Mouse (Mus musculus) heart, postnatal 0 days (tissue): ENCODE data around the gene Sohlh2. TPM values are rescaled to one million over a fixed set of nuclear protein-coding genes. Genes with fewer than 3 reads are reported as not detected.

ENCODE experiments used
- ATAC-seq: fragments of 200-750 bp; cut with Nextera tagmentation; 2 replicates; pipeline ENCODE4 v1.8.0; 2017; ENCODE audit warnings: low read depth, moderate number of reproducible peaks, moderate library complexity; ENCODE audit not compliant: insufficient read depth
- DNase-seq: peaks from one replicate; pipeline ENCODE4 v3.0.0-alpha.2; 2016; ENCODE audit warnings: low spot score
- H3K27ac ChIP-seq: fragments of 300-500 bp; sonication (generic); 2 replicates; pipeline ENCODE4 v1.5.1; 2014; ENCODE audit warnings: low read depth, mild to moderate bottlenecking
- H3K27me3 ChIP-seq: fragments of 300-500 bp; sonication (generic); 2 replicates; pipeline ENCODE4 v1.6.1; 2014; ENCODE audit warnings: low read length, mixed read lengths; ENCODE audit not compliant: control insufficient read depth, insufficient read depth
- H3K36me3 ChIP-seq: fragments of 300-500 bp; sonication (generic); replicated peaks from 2 replicates; pipeline ENCODE4 v1.6.1; 2014; ENCODE audit warnings: low read length, mixed read lengths; ENCODE audit not compliant: control insufficient read depth, insufficient read depth
- H3K4me1 ChIP-seq: fragments of 300-500 bp; sonication (generic); 2 replicates; pipeline ENCODE4 v1.6.1; 2014; ENCODE audit warnings: antibody characterized with exemption; ENCODE audit not compliant: control insufficient read depth, insufficient read depth
- H3K4me2 ChIP-seq: fragments of 300-500 bp; sonication (generic); 2 replicates; pipeline ENCODE4 v1.6.1; 2014; ENCODE audit warnings: low read depth, mild to moderate bottlenecking, low read length, moderate library complexity
- H3K4me3 ChIP-seq: fragments of 300-500 bp; sonication (generic); 2 replicates; pipeline ENCODE4 v1.5.1; 2014; ENCODE audit warnings: low read depth, low read length
- H3K9ac ChIP-seq: fragments of 300-500 bp; sonication (generic); replicated peaks from 2 replicates; pipeline ENCODE4 v1.6.1; 2014; ENCODE audit warnings: low read depth, low read length, mixed read lengths
- H3K9me3 ChIP-seq: fragments of 300-500 bp; sonication (generic); replicated peaks from 2 replicates; pipeline ENCODE4 v1.6.1; 2016; ENCODE audit warnings: low read length; ENCODE audit not compliant: control insufficient read depth
- CTCF ChIP-seq: IDR thresholded peaks from 2 replicates; pipeline ENCODE4 v1.5.1; 2016; ENCODE audit warnings: antibody characterized with exemption, control low read depth, low read depth
- EP300 ChIP-seq: IDR thresholded peaks from 2 replicates; pipeline ENCODE4 v1.6.1; 2016; ENCODE audit warnings: antibody characterized with exemption, low read depth
- WGBS: fragments of 180-500 bp; shearing (Covaris S2); extraction: QIAGEN DNeasy Blood & Tissue Kit; methylation state at CpG from one replicate; pipeline ENCODE4 v1.1.7; 2014; 5-methylcytosine and 5-hydroxymethylcytosine counted together
- polyA plus RNA-seq: library from polyadenylated mRNA; unstranded; fragments of >200 nt; fragmentation: Nextera tagmentation; extraction: Ambion mirVana; gene quantifications from 2 replicates; pipeline ENCODE4 v1.2.1, GENCODE M21; 2015
- total RNA-seq: library from RNA; depleted of rRNA; stranded (reverse); fragments of >200 nt; gene quantifications from 2 replicates; pipeline ENCODE4 v1.2.3, GENCODE M21; 2014; ENCODE audit warnings: low replicate concordance

Gene Sohlh2
- total and polyA plus RNA-seq, 2 experiments from 2014 or later, result not detected

GRCm38 (mm10) chr3:55226501-55227213 lies 44.8 kb downstream of the Sohlh2 start:
- ATAC-seq (no peak), DNase-seq (no peak)
- Histone ChIP-seq H3K9me3 (peaks cover 5% of the 10 kb centered on the region; the same call in 1 of the 2 replicates), H3K4me1 (no peaks in the 10 kb centered on the region), H3K36me3 (no peaks in the 10 kb centered on the region), H3K27me3 (no peaks in the 10 kb centered on the region), H3K4me3 (no peak overlapping the region), H3K4me2 (no peak overlapping the region), H3K9ac (no peak overlapping the region), H3K27ac (no peak overlapping the region)
- WGBS, result 39% methylated on average over 18 of the region's 18 CpGs
- TF ChIP-seq EP300, result no peak
- TF ChIP-seq CTCF, result no peak

DNA sequence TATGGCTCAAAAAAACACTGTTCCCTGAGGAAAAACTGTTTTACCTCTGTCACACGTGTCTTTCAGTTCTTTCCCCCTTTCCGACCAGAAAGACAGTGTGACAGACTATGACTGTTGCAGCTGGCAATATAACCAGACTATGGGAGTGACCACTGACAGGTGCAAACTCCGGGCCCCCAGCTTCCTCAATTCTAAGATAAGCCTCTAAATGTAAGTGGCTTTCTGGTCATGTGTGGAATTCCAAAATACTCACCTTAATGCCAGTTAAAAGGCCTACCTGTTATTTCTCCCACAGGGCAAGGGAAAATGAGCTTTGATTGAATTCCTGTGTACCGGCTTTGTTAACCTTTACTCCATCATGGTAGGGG lies 45.4 kb downstream of the Sohlh2 start:
- no peak for ATAC-seq
- 51% methylated on average over 4 of the region's 4 CpGs for WGBS
- H3K4me1 ChIP-seq, result no peaks in the 10 kb centered on the region

GRCm38 (mm10) chr3:55241730-55242421 lies 60.0 kb downstream of the Sohlh2 start, which contains the start of gene Dclk1:
Gene Dclk1 (plus strand): TSS chr3:55242364.
- 36% methylated on average over 10 of the region's 10 CpGs for WGBS
- H3K4me1 ChIP-seq, result peaks cover 16% of the 10 kb centered on the region
- peak within 1 kb of the TSS; percentile 55 for H3K9ac ChIP-seq
- peak within 1 kb of the TSS; percentile 57 for H3K4me3 ChIP-seq
- no peak for DNase-seq
- TF ChIP-seq EP300 (no peak), CTCF (no peak)
- H3K27ac ChIP-seq, result peak within 1 kb of the TSS; percentile 34; the same call in 1 of the 2 replicates
- peak within 1 kb of the TSS; percentile 88 for H3K4me2 ChIP-seq
- no peaks in the 10 kb centered on the region for H3K9me3 ChIP-seq
- no peaks in the 10 kb centered on the region for H3K36me3 ChIP-seq
- ATAC-seq, result peak; percentile 49; the same call in 1 of the 2 replicates
- peaks cover 24% of the 10 kb centered on the region for H3K27me3 ChIP-seq

More for the DNA sequence above, 45.4 kb downstream of the Sohlh2 start:
- Histone ChIP-seq H3K27me3 (no peaks in the 10 kb centered on the region), H3K27ac (no peak overlapping the region), H3K4me2 (no peak overlapping the region), H3K9ac (no peak overlapping the region), H3K36me3 (no peaks in the 10 kb centered on the region), H3K9me3 (peaks cover 5% of the 10 kb centered on the region; the same call in 1 of the 2 replicates), H3K4me3 (no peak overlapping the region)
- TF ChIP-seq CTCF (no peak), EP300 (no peak)
- no peak for DNase-seq

- H3K27ac ChIP-seq, result peak overlapping the region; percentile 34; the same call in 1 of the 2 replicates
- TF ChIP-seq EP300 (no peak), CTCF (peak; percentile 9; the same call in 1 of the 2 replicates)
- peak overlapping the region; percentile 57 for H3K4me3 ChIP-seq
- peaks cover 16% of the 10 kb centered on the region for H3K4me1 ChIP-seq
- peak; percentile 69 for ATAC-seq
- peak overlapping the region; percentile 88 for H3K4me2 ChIP-seq
- H3K9me3 ChIP-seq, result no peaks in the 10 kb centered on the region
- no peaks in the 10 kb centered on the region for H3K36me3 ChIP-seq
- peak overlapping the region; percentile 55 for H3K9ac ChIP-seq
- peak; percentile 19 for DNase-seq
- WGBS, result under 1% methylated on average over 35 of the region's 45 CpGs
- peaks cover 24% of the 10 kb centered on the region for H3K27me3 ChIP-seq
Measured at GRCm38 (mm10) chr3:55242422-55243055, 60.7 kb downstream of the Sohlh2 start.

DNA sequence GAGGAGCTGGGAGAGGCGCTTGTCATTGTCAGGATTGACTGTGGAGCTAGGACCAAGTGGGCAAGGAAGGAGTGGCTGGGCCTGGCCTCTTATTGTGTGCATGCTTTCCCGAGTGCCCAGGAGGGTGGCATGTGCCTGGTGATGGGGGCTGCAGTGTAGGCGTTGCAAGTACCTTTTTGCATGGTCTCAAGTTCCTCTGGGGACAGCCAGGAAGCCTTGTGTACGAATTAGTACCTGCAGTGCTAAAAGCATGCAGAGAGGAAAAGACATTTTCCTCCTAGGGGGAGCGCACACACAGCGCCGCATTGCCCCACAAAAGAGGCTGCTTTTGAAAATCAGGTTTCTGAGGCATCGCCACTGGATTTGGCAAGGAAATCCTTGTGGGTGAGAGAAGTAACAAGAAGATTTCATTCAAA lies 61.2 kb downstream of the Sohlh2 start:
- Histone ChIP-seq H3K9ac (peak overlapping the region; percentile 55; the same call in 1 of the 2 replicates), H3K27ac (no peak overlapping the region), H3K36me3 (no peaks in the 10 kb centered on the region), H3K4me2 (peak overlapping the region; percentile 88), H3K4me1 (peaks cover 16% of the 10 kb centered on the region), H3K9me3 (no peaks in the 10 kb centered on the region), H3K4me3 (peak overlapping the region; percentile 57), H3K27me3 (peaks cover 24% of the 10 kb centered on the region)
- TF ChIP-seq EP300, result no peak
- TF ChIP-seq CTCF, result no peak
- WGBS, result 7% methylated on average over 8 of the region's 8 CpGs
- ATAC-seq (no peak), DNase-seq (no peak)
